Mouse (Mus musculus) MN1 (cell line): ENCODE measurements at regions not wholly inside any gene's neighbourhood (a gene's known extent, or its start where the extent isn't known, plus 50 kb on each side); places are given as distances from the start of the nearest gene placed in this dataset.
"Not testable (repeated sequence)": the region's sequence is repeated elsewhere in the genome, so short reads cannot be mapped to it uniquely, and the experiment has no call there.

ENCODE experiments used
- DNase-seq: peaks from one replicate; pipeline ENCODE4 v3.0.0-alpha.2; 2016; ENCODE audit warnings: low spot score

- peak; percentile 81 for DNase-seq
Observed at GRCm38 (mm10) chr13:74563483-74564330, 69.9 kb upstream of the Zfp825 start.

DNA sequence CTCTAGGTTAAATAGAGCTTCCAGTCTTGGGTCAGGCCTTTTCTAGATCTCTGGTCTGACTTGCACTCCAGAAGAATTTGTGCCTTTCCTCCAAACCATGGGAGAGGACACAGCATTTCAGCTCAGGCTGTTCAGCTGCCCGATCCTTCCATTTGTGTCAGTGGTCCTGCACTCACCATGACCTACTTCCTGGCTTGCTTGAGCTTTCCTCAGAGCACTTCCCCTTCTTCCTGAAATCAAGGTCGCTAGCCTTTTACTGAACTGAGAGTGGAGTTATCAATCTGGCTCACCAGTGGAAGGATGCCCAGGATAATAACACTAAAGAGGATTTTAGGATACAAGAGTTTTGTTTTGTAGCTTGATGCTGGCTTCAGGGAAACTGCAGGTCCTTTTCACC is 70.5 kb upstream of the Zfp825 start:
- not testable (repeated sequence) for DNase-seq

DNA sequence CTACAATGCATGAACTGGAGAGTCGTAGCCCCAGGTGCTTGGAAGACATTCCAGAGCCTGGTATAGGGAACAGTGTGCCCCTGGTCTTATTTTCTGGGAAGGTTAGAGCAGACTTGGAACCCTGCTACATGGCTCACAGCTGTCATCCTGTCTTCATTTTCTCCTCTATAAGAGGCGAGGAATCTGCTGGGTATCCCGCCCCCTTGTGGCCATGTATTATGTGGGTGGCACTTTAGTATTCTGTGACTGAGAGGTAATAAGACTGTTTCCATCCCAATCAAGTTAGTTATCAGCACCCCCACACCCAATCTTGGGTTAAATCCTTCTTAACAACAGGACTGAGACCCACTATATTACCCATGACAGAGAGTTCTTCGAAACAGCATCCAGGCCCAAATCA is 69.4 kb upstream of the Erap1 start:
- DNase-seq = not testable (repeated sequence)
